Mouse (Mus musculus) kidney, postnatal 25 days (tissue): ENCODE data around the gene Arsk.

Source experiments
- DNase-seq, 2 experiments: peaks; one replicate each; pipeline ENCODE4 v3.0.0; 2021; ENCODE audit warnings: mixed read lengths in 2 of 2

Gene Arsk

DNA sequence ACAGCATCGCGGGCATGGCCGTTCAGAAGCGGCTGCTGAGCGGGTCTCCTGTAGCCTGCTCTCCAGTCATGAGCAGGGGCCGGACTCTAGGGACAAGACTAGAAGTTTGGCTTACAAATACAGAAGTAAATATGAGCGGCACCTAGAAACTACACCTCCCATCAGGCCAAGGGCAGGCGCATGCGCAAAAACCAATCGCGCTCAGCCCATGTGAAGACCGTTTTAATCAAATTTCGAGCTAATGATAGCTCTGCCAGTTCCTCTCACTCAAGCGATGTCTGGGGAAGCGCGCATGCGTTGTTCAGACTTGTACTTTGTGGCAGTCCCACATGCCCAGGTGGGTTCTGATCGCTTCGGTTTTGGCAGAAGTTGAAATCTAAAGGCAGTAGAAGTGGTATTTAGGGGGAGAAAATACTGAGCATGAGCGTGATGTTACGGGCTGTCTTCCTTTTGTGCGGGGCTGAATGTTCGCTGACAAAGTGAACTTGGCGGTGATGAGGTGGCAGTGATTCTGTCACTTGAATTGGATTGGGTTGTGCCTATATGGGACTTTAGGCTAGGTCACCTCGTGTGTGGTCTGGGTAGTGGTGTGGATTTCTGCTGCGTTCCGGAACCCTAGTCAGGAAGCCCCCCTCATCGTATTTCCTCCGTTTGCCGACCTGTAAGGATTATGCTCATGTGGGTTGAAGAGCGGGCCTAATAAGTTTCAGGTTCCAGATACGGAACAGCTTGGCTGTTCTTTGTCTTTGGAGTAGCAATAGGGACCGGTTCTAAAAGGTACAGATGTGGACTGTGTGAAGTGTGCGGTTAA is at the start of gene Arsk, which contains the start of gene Ttc37:
Gene Arsk, minus strand, starts transcription at position 168 of the 811 bp plus-strand sequence.
Gene Ttc37, plus strand, starts transcription at position 242 of the 811 bp plus-strand sequence.
- DNase-seq, result peak; percentile 95 to 97

- DNase-seq, result no peak
Observed at GRCm38 (mm10) chr13:76141117-76141808, 42.8 kb upstream of the Arsk start.

DNA sequence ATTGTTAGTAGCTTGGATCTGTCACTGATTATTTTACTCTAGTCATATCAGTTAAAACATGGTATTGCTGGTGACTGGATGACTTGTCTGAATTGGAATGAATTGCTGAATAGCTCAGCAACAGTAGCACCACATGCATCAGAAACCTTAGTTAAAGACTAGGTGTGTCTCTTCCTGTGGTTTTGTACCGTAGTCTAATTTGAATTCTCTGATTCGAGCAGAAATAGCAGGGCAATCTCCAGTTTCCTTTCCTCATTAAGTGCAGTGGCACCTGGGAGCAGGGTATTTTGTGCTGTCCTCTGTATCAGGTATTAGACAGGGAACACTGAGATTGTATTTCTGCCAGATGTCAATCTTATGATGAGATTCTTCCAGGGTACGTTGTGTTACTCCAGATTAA is 40.4 kb upstream of the Arsk start:
- no peak for DNase-seq

DNA sequence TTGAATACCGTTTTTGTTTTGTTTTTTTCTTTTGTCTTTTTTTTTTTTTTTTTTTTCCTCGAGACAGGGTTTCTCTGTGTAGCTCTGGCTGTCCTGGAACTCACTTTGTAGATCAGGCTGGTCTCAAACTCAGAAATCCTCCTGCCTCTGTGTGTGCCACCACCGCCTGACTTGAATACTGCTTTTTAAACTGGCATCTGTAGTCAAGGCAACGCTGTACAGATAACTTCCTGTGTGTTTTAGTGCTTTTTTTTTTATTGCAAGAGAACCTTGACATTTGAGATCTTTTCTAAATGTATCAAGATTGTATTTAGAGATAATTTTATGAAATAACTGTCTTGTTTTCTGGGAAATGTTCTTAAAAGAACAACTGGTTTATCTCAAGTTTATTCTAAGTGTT is 34.0 kb upstream of the Arsk start:
- DNase-seq, result no peak

DNA sequence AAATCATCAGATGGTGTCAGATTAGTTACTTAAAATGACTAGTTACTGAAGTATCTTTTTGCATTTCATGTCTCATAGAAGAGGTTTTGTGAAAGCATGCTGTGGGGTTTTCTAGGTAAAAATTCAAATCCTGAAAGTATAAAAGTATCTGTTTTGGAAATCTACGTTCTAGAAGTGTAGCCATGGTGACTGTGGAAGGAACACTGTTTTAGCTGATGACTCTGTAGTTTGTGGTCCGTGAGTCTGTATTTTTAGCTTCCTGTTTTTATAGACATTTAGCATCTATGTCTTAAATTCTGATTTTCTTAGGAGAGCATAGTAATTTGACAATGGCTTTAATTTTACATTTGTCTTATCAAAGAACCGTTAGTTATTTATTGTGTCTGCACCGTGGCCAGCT is 30.3 kb upstream of the Arsk start:
- DNase-seq, result no peak

- no peak for DNase-seq
Observed at GRCm38 (mm10) chr13:76109069-76109824, 10.8 kb upstream of the Arsk start.

GRCm38 (mm10) chr13:76101989-76102388 is 3.5 kb upstream of the Arsk start:
- no peak for DNase-seq

DNA sequence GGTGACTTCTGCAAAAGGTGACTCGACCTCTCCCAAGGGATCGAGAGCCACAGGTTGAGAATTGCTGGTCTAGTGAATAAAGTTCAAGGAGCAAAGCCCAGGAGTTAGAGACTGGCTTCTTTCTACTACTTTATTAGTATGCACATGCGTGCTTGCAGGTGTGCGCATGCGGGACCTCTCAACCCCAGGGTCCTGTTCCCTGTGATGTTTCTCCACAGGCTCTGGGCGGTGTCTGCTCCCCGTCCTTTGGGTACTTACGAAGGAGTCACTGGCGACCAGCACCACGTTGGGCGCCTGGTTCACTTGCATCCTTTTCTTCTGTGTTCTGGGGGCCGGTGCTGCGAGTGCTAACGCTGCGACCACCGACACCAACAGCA is 356 bp downstream of the Arsk start:
- DNase-seq, result peak; percentile 68 to 80

- DNase-seq, result no peak
Observed at GRCm38 (mm10) chr13:76074323-76074722, 24.1 kb downstream of the Arsk start.

GRCm38 (mm10) chr13:76064363-76064945 is 34.0 kb downstream of the Arsk start:
- DNase-seq, result no peak

DNA sequence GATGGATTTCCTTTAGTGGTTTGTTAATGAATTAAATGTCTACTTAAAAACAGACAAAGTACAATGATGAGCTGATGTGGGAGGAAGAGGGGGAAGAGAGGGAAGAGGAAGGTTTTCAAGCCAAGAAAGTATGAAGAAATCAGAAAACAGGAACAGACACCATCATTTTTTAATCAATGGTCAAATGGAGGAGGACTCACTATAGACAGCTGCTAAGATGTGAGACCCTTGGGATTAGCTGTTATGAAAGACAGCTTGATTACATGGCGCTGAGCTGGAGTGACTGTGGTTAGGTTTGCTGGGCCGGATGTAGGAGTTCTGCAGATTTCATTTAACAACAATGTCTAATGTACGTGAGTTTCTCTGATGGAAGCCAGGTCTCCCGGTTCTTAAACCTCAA is 34.9 kb downstream of the Arsk start:
- DNase-seq, result no peak

GRCm38 (mm10) chr13:76062569-76062968 is 35.9 kb downstream of the Arsk start:
- no peak for DNase-seq

- no peak for DNase-seq
Observed at GRCm38 (mm10) chr13:76062126-76062525, 36.3 kb downstream of the Arsk start.

- no peak for DNase-seq
Observed at GRCm38 (mm10) chr13:76059591-76059990, 38.9 kb downstream of the Arsk start.

DNA sequence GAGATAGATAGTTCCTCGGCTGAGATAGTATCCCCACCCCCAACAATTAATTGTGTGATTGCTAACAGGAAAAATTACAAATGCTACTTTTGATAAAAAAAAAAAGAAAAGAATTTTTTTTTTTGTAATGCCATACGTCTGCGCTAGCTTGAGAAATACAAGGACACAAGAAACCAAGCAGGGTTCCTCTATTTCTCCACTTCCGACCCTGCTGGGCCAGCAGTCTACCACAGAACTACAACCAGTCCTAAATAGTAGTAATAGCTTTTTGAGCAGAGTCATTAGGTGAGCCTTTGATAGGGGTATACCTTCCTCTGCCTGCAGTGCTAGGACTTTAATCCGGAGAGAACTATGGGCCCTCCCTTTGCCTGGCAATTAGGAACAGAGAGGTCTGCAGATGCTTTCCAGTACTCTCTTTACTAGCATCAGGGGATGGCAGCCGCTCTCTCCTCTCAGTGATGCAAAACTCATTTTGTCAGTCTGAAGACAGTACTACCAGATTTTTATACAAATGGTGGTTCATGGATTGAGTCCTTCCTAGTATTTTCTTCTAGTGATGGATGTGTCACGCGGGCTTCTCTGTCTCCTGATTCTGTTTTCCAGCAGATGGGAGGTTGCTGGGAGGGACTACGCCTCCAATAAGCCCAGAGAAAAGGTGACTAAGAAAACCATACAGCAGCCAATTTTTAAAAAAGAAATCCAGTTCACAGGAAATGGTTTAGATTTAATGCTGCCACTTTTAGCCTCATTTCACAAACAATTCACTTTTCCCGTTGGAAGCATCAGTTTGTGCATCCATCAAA is 41.0 kb downstream of the Arsk start:
- no peak for DNase-seq

- DNase-seq, result no peak
Observed at GRCm38 (mm10) chr13:76056896-76057266, 41.6 kb downstream of the Arsk start, which contains the start of gene Gpr150. Gene Gpr150 (minus strand): TSS chr13:76056996.

- peak; percentile 78 to 87 for DNase-seq
Observed at GRCm38 (mm10) chr13:76056261-76056724, 42.2 kb downstream of the Arsk start.

GRCm38 (mm10) chr13:76055391-76056232 is 42.8 kb downstream of the Arsk start:
- DNase-seq, result peak; percentile 22 to 50

GRCm38 (mm10) chr13:76044971-76045370 is 53.5 kb downstream of the Arsk start:
- no peak for DNase-seq

DNA sequence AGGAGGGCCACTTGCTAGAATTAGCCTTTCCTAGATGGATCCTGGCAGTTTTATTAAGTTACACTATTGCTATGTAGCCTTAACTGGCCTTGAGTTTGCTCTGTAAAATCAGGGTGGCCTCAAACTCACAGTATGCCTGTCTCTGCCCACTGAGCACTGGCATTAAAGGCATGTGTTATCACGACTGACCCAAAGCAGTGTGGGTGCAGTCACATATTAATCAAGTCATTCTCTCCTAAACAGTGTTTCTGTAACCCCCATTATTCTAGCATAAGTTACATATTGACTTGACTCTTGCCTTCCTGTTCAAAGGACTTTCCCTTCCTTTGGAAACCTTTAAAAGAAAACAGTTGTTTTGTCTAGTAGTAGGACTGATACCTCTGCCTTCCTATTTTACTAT is 56.0 kb downstream of the Arsk start:
- peak in 1 of 2 experiments; percentile 34 for DNase-seq

- peak in 1 of 2 experiments; percentile 24 for DNase-seq
Observed at GRCm38 (mm10) chr13:76024588-76024987, 73.9 kb downstream of the Arsk start.
